Mouse (Mus musculus) cerebral cortex, adult 2 months (tissue): ENCODE measurements around the gene Bnc2.

Experiments
- WGBS: fragments of 180-500 bp; shearing (Covaris S2); methylation state at CpG from one replicate; pipeline ENCODE4 v1.1.7; 2018; 5-methylcytosine and 5-hydroxymethylcytosine counted together

The Bnc2 gene

DNA sequence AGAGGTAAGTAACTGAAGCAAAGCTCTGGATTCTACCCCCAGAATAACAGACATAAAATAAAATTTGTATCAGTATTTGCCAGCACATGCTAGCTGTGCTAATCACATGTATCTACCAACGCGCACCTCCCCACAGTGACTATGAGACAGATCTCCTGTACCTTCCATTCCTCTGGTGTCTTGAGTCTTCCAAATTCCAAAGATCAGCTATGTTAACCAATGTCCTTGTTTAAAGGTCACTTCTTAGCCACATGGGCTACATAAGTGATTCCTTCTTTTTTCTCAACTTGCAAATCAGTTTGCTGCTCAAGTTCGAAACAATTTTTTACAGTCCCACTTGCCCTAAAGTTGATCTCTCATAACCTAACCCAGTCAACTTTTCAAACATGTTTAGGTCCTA, 167.5 kb downstream of the Bnc2 start:
- 97% methylated on average over 3 of the region's 3 CpGs for WGBS

DNA sequence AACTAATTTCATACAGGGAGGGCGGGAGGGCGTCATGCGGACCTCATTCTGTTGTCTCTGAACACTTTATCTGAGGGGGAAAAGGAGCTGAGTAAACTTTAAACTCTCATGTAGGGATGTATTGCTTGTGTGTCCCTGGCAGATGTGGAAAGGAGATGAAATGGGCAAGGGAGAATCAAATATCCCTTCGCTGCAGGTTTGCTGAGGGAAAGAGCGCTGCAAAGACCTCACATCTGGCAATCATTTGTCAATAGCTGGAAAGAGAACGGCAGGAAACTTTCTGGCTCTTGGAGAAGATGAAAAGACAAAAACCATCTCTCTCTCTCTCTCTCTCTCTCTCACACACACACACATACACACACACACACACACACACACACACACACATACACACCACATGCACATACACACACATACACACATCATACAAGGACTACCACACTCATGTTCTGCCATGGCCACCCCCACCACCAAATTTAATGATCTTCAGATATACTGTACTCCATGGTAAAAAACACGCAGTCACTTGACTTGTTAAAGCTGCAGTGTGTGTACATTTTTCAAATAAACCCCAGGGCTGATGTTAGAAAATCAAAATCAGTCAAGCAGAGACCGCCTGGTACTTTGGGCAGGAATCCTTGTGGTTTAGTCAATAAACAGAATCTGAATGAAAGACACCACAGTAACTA, 172.3 kb downstream of the Bnc2 start:
- WGBS = 83% methylated on average over 8 of the region's 8 CpGs

DNA sequence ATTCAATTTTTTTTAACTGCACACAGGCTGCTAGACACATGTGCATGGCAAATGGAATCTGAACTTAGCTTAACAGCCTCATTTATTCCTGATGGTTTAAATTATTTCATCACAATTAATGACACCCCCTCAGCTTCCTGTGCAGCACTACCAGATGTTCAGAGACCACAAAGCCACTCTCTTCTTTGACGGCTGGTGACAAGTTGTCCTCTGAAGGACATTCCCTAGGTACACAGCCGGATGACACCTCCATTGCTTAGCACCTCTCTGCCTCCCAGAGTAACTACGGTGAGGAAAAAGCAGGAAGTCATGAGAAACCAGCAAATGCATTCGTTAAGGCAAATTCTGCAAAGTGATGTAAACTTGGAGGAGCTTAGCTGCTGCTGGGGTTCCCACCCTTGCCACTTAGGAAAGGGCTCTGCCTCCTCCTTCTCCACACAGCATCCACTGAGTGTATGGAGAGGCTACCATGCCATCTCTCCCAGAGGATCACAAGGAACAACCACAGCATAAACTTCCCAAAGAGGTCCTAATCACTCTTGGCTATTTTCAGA, 174.2 kb downstream of the Bnc2 start:
- 64% methylated on average over 4 of the region's 4 CpGs for WGBS

DNA sequence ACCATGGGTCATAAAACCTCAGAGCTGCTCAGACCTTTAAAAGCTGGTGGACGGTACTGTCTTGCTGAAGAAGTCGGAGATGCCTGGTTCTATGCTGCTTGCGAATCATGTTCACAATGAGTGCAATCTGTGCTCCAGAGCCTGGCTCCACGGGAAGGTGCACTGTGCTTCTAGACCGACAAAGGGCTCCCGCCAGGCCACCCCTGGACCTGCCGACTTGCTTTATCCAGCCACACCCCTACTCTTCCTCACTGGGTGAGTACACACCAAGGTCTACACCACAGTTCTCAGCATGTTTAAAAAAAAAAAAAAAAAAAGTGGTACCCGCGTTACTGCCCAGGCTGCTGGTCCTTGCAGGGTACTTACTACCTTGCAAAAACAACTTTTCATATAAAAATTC, 174.8 kb downstream of the Bnc2 start:
- WGBS = 82% methylated on average over 9 of the region's 9 CpGs

DNA sequence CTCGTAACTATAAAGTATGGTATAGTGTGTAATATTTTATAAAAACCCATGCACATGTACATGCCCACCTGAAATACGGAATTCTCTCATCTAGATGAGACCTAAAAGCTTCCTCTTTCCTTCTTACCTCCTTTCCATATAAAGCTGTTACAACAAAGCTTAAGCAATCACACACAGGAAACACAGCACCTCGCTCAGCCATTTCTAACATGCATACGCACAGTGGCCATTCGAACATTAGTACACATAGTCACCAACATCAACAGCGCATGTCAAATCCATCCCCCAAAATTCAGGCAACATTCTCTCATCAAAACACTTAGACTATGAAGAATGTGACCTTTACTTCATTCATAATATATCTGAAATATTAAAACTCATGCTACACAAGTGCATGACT, 176.6 kb downstream of the Bnc2 start:
- 92% methylated on average over 6 of the region's 6 CpGs for WGBS

DNA sequence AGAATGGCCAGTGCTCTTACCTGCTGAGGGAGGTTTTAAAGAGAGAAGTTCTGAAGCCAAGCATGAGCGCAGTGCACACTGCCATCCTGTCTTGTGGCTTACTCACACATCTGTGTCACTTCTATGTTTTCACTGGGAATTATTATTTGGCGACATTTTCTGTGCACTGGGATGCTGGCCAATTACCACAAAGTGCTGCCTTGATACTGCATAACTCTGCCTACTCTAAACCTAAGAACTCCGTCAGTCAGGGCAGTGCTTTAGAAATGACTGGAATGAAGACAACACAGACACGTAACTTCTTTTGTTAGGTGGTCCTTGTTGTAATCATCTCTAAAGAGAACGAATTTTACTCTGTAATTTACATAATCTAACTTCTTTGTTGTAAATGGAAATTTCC, 186.8 kb downstream of the Bnc2 start:
- WGBS = 42% methylated on average over 5 of the region's 5 CpGs

DNA sequence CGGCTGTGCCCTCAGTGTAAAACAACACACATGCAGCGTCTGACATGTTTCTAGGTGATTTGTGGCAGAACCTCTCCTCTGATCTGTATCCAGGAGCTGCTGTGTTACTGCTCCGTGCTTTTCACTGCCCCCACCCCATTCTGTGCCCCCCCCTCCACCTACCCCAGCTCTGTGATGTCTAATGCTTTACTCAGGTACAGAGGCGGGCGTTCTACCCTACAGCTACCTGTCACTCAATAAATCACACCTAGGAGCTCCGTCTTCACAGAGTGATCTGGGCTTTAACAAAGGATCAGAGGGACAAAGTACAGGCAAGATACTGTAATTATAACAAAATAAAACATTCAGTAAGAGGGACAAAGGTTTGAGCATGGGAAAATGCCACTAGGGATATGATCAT, 192.4 kb downstream of the Bnc2 start:
- 90% methylated on average over 6 of the region's 6 CpGs for WGBS

DNA sequence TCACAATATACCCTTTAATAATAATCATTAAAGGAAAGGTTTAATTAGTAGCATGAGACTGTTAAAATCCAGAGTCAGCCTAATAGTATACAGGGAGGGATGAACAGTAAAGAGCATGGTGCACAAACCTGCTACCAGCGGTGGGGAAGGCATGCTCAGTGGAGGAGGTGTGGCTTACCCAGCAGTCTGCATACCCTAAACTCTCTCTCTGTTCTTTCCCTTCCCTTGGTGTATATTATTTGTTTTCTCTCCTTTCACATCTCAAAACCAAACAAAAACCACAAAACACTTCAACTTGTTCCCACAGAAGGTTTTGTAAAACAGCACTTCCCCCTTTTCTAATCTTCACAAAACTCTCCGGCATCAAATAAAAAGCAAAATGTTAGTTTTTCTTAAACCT, 202.4 kb downstream of the Bnc2 start:
- 65% methylated on average over 2 of the region's 2 CpGs for WGBS

DNA sequence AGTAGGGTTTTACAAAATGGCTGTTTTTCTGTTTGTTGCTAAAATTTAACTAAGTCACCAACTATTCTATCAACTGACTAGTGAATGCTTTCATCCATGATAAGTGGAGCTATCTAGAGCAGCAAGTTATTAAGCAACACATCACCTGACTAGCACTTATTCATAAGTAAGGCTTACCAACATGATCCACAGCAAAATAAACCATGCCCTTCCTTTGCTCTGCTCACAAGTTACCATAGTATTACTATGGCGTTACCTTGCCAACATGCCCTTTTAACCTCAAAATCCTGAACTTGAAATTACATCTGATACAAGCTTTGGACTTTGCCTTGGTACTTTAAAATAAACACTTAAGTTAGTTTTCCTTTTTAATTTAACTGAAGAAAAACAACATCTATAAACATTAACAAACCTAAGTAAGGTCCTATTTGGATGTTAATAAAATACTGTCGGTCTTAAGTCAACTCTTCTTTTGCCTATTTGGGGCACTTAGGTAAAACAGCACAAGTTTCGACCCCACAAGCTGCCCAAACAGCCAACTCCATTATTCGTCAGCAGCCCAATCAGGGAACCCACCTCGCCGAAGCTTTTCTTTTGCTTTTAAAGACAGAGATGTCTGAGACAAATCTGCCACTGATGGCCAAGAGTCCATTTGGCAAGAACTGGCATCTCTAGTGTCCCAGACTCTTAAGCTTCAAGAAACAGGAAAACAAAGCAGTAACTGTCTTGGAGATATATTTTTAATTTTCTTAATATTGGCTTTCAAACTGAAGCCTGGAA, 204.8 kb downstream of the Bnc2 start:
- 81% methylated on average over 6 of the region's 6 CpGs for WGBS

DNA sequence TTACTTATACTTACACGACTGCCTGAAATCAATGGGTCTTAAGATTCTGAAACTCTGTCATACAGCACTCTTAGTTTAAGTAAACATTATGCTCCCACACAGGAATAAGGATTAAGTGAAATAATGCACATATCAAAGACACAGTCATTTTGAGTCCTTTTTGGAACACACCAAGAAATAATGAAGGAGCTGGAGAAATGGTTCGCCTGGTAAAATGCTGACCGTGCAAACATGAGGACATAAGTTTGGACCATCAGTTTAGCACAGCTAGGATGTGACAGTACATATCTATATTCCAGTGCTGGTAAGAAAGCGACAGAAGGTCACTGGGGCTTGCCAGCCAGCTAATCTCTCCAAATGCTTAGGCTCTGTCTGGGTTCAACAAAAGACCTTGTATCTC, 205.7 kb downstream of the Bnc2 start:
- WGBS = 94% methylated on average over 4 of the region's 4 CpGs

DNA sequence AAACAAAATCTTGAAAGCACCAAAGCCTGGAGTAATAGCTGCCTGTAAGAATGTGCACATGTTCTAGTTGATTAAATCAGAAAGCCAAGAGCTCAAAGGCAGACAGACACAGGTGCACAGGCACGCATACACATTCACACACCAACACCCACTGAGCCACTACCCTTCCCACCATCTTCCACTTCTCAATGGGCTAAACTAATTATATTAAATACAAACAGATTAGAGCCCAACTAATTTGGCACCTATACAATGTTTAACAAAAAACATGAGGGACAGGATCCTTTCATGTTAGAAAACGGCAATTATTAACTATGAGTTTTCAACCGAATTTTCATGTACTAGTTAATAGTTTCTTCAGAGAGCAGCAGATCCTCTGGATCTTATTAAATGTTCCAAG, 207.4 kb downstream of the Bnc2 start:
- 72% methylated on average over 3 of the region's 3 CpGs for WGBS

DNA sequence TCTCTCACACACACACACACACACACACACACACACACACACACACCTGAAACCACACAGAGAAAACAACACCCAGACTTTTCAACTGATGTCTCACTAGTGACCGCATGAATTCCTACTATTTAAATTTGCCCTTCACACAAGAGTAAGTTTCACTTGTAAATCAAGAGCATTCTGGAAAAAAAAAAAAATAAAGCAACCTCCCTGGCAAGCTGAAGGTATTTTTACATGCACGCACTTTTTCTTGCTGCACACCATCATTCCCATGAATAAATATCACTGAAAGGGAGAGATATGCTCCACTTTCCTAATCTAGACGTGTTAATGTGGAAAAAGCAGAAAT, 216.9 kb downstream of the Bnc2 start:
- WGBS = 62% methylated on average over 3 of the region's 3 CpGs

DNA sequence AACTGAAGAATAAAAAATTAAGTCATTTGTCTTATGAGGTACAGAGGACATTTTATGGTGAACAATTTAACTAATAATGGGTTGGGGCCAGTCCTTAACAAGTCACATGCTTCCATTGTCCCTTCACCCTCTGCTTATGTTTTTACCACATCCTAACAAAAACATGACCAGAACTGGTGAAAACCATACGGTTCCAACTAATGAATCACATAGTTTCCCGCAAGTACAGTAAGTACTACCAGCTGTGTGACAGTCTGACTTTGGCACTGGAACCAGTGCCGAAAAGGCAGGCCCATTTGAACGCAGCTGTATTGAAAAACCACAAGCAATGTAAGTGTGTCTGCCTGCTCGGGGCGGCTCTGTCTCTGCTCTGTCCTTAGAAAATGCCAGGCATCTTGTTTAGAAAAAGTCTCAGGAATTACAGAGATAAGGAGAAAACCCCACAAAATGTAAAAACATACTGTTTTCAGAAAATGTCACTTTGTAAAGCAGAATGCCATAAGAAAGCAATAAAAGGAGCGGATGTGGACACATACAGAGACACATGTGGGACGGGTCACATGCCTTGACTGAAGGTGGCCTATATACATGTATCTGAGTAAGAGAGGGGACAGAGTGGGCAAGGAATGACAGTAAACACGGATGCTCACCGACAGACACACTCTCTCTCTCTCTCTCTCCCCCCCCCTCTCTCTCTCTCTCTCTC, 217.4 kb downstream of the Bnc2 start:
- 74% methylated on average over 10 of the region's 10 CpGs for WGBS

DNA sequence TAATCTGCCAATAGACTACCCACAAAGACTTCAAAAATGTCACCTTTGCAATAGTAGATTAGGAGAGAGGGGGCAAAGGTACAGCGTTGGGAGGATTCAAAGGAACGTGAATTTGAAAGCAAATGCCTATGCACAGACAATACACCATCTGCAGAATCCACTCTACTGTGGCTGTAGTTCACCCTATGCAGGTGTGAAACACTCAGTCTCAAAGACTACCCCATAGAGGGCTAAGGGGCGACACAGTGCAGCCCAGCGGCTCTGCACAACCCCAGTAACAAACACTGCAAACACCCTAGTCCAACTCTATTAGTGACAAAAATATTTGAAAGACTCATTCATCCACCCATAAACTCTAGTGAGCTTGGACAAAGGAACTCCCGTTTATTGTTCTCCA, 218.2 kb downstream of the Bnc2 start:
- WGBS = 83% methylated on average over 5 of the region's 5 CpGs

DNA sequence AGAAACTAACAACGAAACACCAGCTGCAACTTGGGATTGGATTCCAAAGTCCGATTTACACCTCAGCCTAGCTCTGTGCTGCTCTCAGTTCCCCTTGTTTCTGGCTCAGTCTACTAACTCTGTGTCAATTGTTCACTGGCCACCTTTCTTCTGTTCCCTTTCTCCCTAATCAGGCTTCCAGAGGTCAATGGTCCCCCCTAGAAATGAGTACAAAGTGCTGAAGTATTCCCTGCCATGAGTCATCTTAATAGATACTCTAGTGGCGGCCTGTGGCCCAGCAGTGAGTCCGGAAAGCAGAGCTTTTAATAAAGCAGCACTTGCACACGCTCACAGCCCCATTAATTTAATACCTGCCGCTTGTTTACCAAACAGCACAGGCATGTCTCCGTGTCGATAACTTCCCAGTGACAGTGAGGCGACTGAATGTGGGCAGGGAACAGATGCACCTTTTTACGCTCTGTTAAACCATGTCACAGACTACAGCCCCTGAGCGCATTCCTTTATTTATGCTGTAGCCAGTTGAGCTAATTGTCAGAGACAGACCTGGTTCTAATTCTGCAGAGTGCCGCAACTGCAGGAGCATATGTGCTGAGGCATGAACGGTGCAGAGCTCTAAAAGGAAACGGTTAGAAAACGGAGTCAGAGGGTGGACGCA, 218.8 kb downstream of the Bnc2 start:
- 68% methylated on average over 16 of the region's 16 CpGs for WGBS

DNA sequence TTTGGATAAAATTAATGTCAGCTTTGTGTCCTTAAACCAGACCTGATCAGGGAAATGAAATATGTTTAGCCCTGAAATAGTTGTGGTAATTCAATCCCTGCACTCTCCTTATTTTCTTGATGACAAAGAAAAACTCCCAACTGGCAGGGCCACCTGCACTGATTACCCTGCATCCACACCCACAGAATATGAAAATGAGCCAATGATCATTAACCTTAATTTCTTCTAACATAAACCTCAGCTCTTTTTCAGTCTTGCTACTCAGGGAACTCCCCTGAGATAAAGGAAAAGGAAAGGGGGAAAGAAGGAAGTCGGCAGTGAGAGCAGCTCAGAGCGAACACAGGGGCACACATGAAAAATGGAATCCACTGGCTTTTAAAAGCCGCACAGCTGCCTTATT, 220.6 kb downstream of the Bnc2 start:
- 85% methylated on average over 3 of the region's 3 CpGs for WGBS

DNA sequence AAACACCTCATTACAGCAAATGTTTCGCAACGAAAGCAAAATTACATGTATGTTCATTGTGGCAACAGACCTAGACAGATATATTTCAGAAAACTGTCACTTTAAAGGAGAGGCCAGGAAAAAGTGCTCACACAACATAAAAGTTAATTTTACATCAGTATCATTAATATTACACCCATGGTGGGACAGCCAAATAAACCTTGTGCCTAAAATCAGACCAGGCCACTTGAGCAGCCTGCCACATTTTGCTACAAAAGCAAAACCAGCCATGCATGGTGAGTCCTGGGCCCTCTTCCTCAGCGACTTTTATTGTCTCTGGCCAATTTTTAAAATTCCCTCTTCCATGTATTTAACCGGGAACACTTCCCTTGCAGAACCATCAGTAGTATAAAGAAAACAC, 221.5 kb downstream of the Bnc2 start:
- WGBS = 87% methylated on average over 4 of the region's 4 CpGs

DNA sequence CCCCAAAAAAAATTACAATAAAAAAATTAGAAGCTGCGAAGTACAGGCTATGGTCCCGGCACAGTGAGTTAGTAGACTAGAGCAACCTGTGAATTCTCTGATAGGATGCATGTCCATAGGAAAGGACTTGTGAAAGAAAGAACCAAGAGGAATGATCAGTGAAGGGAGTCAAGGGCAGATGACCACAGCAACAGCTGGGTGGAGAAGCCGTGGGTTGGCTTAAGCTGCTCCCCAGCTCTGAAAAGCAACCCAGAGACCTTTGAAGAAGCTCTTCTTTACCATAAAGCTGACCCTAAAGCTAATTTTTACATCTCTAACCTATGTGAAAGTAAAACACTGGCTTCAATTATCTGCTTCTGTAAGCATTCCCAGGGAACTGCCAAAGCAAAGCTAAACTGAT, 222.4 kb downstream of the Bnc2 start:
- 97% methylated on average over 3 of the region's 3 CpGs for WGBS

DNA sequence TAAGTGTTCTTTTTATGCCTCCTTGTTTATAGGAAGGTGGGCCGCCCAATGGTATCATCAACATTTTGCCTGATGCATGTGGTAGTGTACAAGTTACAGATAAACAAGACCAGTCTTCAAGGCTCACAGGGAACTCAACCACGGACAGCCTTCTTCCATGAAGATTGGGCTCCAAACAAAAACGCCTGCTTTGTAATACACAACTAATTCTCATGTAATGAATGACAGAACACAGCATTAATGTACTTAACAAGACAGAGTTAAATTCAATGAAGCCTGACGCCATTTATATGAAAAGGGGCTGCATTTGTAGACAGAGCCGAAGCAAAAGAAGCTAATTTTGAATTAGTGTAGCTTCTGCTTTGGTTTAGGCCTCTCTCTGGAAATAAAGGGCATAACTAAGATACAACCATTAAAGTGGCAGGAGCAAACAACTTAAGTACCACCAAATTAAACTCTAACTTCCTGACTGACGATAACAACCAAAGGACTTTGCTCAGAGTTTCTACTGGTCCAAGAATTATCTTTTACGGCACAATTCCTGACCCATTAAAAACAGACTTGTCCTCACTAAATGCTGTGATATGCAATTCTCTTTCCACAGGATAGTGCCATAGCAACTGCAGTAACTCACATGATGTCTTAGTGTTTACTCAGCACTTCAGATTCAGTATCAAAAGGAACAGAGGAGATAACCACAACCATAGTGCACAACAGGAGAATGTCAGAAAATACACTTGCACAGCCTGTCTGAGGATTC, 225.6 kb downstream of the Bnc2 start:
- 83% methylated on average over 7 of the region's 7 CpGs for WGBS

DNA sequence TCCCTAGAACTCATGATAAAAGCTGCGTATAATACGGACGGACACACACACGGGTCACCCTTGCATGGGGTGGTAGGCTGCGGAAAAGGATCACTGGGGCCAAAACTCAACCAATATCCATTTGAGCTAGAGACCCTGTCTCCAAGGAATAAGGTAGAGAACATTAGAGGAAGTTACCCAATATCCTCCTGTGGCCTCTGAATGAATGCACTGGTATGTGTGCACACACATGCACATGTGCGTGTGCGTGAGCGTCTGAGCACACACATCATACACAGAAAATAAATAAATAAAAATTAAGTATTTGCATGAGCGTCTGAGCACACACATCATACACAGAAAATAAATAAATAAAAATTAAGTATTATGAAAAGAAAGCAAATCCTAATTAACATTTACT, 241.8 kb downstream of the Bnc2 start:
- WGBS = 98% methylated on average over 9 of the region's 9 CpGs

DNA sequence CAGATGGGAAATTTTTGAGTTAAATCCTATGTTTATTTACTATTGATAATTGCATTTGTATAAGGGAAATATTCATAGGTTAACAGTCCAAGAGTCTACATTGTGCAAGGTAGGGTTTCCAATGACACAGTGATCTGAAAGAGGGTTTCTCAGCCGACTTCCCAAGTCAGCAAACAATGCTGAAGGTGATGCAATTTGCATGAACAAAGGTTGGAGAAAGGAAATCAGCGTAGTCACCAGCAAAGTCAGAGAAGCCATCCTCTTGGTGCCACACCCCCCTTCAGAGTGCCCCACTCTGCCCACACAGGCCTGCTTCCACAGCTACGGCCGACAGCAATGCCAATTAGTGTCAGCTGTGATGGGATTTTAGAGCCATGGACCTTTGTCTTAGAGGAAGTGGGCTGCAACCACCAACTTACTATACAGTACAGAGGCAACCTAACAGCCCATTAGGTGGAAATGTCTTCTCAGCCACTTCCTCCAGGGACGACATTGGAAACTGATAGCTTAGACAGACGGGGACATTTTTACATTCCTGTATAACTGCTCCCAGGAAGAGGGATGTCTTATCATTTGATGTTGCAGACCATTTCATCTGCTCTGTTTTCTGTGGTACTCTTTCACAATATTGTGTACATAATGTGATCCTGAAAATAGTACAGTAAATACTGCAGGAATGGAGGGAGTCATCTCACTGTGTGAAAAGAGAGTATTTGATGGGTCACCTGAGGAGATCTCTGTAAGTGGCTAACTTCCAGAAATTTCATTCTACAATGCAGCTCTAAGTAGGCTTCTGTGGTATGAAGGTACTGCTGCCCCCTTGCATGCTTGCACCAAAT, 243.2 kb downstream of the Bnc2 start:
- 61% methylated on average over 6 of the region's 6 CpGs for WGBS
